Mouse (Mus musculus): ENCODE data around the gene Pttg1. TPM values are rescaled to one million over a fixed set of nuclear protein-coding genes. Genes with fewer than 3 reads are reported as not detected.

Gene Pttg1
- total RNA-seq (2018; cell fraction: chromatin; rRNA removed): 100 to 1,000 TPM in 1 of 26 experiments, 10 to 100 TPM in 25; 11.5 to 134 (median 32.9) TPM
- total RNA-seq (2018; cell fraction: cytosol; rRNA removed): 100 to 1,000 TPM in 13 of 26 experiments, 10 to 100 TPM in 13; 41.4 to 158 (median 88.3) TPM
- total RNA-seq (2018; cell fraction: nucleus; rRNA removed): 100 to 1,000 TPM in 2 of 26 experiments, 10 to 100 TPM in 24; 22.8 to 168 (median 69.9) TPM
- 51.8 to 104 TPM (median 86.0 TPM) in 3 replicates for polyA plus RNA-seq (2018)

DNA sequence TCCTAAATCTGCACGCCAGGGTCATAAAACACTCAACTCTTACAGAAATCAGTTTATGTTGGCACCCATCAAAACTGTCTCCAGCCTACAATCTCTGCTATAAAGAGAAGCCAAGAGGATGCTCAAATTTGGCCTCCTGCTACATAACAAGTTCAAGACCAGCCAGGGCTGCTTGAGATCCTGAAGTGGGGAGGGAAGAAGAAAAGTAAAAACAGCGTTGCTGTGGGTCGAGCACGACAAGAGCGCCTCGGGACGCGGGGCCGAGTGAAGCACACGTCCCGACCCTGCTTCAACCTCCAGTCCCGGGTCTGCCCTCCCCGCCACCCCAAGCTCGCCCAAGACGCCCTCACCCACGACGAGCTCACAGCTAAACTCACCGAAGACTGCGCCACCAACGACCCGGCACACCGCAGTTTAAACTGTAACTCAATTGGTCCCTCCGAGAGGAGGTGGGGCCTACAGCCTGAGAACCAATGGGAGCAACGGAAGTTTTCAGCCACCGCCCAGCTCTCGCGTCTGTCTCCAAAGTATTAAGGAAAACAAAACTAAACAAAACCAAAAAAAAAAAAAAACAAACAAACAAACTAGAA lies at the start of gene Pttg1:
Pttg1 (minus strand) TSS at position 428 of the 590 bp plus-strand sequence.
- peaks cover 8% of the 10 kb centered on the region; the same call in 1 of the 2 replicates for H3K79me2 ChIP-seq (ENCODE audit: inconsistent target)
- H3K27ac ChIP-seq: peak within 1 kb of the TSS; percentile 54
- 10% methylated on average over 26 of the region's 27 CpGs for WGBS (ENCODE audit: missing documents)
- peak within 1 kb of the TSS; percentile 50 for H3K4me3 ChIP-seq (ENCODE audit: inconsistent target)
- peaks cover 31% of the 10 kb centered on the region for H3K36me3 ChIP-seq (ENCODE audit: inconsistent target)

DNA sequence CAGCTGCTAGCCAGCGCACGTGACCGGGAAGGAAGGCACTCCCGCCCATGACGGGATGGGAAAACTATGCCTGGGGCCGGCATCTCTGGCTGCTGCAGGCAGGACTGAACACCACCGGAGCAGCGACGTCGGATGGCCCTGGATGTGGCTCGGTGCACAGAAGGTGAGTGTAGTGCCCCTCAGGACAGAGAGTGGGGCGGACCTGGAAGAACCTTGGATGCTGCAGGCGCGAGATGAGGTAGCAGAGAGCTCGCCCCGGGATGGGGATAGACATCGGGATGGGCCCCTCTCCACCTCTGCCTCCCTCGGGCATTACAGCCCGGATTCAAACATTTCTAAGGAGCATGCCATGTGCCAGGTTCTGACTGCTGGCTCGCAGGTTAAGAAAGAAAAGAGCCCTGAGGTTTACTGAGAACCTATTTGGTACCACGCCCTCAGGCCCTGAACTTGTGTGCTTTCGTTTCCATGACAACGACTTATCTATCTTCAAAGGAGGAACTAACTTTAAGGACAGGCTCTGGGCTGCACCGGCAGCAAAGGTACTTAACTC lies 48.2 kb upstream of the Pttg1 start, which contains the start of gene C1qtnf2:
C1qtnf2 (plus strand) TSS at position 52 of the 550 bp plus-strand sequence.
- Histone ChIP-seq H3K79me2 (ENCODE audit: inconsistent target) (no peaks in the 10 kb centered on the region), H3K36me3 (ENCODE audit: inconsistent target) (no peaks in the 10 kb centered on the region), H3K27ac (no peak within 1 kb of the TSS), H3K4me3 (ENCODE audit: inconsistent target) (no peak within 1 kb of the TSS)
- 11% methylated on average over 24 of the region's 24 CpGs for WGBS (ENCODE audit: missing documents)

DNA sequence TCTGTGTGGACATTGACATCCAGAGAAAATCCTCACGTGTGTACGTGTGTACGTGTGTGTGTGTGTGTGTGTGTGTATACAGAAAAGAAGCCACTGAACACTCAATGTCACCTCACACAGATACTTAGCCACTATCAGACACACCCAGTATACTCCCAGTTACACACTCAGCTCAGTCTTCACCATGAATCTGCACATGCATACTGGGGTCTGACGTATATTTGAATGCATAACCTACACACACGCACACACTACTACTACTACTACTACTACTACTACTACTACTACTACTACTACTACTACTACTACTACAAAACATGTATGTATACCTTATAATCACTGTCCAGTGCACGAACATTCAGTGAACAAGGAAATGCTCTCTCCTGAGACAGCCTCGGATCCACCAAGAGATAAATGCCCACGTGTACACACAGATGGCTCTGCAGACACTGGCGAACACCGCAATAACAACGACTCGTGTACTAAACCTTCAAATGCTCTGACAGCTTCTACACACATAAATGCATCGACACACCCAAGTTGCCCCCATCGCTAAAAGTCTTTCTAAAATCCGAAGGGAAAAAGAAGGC lies 47.7 kb upstream of the Pttg1 start:
- H3K27ac ChIP-seq: no peak overlapping the region
- H3K79me2 ChIP-seq (ENCODE audit: inconsistent target): no peaks in the 10 kb centered on the region
- no peaks in the 10 kb centered on the region for H3K36me3 ChIP-seq (ENCODE audit: inconsistent target)
- H3K4me3 ChIP-seq (ENCODE audit: inconsistent target): no peak overlapping the region
- 68% methylated on average over 15 of the region's 15 CpGs for WGBS (ENCODE audit: missing documents)

DNA sequence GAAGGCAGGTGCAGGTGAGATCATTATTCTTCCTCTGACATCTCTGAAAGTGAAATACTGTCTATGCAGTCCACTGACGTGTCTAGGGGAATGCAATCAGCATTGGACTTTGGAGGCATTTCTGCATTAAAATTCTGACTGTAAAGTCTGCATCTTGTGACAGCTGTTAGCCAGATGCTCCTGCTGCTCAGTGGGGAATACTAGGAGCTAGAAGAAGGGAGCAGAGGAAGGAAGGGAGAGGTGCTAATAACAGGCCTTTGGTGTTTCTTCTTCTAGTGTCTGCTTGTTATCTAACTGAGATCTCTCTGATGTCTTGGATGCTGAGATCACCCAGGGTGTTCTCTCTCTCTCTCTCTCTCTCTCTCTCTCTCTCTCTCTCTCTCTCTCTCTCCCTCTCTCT lies 47.1 kb upstream of the Pttg1 start:
- Histone ChIP-seq H3K27ac (no peak overlapping the region), H3K79me2 (ENCODE audit: inconsistent target) (no peaks in the 10 kb centered on the region), H3K4me3 (ENCODE audit: inconsistent target) (no peak overlapping the region), H3K36me3 (ENCODE audit: inconsistent target) (no peaks in the 10 kb centered on the region)
- WGBS (ENCODE audit: missing documents): 85% methylated on average over 1 of the region's 1 CpGs

DNA sequence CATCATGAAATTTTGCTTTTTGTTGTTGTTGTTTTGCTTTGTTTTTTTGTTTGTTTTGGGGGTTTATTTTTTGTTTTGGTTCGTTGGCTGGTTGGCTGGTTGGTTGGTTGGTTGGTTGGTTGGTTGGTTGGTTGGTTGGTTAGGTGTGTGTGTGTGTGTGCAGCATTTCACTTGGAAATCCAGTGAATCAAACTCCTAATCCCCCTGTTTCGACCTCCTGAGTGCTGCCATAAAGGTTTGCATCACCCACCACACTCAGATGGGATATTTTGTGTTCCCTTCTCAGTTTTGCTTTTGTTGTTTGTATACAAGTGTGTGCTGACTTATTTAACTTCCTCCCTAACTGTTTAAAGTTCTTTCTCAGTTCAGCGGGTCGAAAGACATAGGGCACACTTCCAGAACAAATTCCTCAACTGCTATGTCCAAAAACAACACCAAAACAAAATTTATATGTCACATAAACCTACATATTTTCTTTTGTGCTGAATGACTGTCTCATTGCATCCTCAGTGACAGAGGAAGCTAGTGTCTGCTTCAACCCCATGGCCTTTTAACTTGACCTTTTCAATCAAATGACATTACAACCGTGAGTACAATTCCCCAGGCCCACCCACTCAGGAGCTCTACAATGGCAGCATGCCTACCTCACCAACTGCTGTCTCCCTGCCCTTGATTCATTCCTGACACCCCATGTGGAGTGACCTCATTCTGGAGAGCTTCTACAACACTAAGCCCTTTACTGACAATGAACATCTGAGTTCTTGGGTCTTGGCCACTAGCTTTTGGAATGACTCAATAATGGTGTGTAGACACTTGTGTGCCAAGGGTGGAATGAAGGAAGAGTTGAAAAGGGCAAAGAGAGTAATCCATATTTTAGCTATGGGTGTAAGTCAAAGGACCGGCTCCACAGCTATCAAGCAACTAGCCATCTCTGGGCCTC lies 45.1 kb upstream of the Pttg1 start:
- WGBS (ENCODE audit: missing documents): 91% methylated on average over 6 of the region's 6 CpGs
- no peak overlapping the region for H3K27ac ChIP-seq
- H3K79me2 ChIP-seq (ENCODE audit: inconsistent target): no peaks in the 10 kb centered on the region
- no peaks in the 10 kb centered on the region for H3K36me3 ChIP-seq (ENCODE audit: inconsistent target)
- H3K4me3 ChIP-seq (ENCODE audit: inconsistent target): no peak overlapping the region

DNA sequence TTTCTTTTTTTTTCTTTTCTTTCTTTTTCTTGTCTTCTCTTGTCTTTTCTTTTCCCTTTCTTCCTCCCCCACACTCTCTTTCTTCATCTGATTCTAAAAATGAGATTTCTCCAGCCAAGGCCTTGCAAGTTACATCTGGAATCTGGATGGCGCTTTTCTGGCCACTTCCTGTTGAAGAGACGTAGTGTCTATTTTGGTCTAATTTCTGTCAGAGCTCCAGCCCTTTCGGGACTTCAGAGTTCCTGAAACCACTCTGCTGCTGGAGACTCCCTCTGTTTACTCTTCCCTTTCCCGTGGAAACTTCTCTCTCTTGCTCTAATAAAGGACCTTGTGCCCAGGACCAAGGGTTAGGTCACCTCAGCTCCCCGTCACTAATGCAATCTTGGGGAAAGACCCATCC lies 44.1 kb upstream of the Pttg1 start:
- 20% methylated on average over 5 of the region's 5 CpGs for WGBS (ENCODE audit: missing documents)
- Histone ChIP-seq H3K4me3 (ENCODE audit: inconsistent target) (no peak overlapping the region), H3K79me2 (ENCODE audit: inconsistent target) (no peaks in the 10 kb centered on the region), H3K27ac (no peak overlapping the region), H3K36me3 (ENCODE audit: inconsistent target) (no peaks in the 10 kb centered on the region)

DNA sequence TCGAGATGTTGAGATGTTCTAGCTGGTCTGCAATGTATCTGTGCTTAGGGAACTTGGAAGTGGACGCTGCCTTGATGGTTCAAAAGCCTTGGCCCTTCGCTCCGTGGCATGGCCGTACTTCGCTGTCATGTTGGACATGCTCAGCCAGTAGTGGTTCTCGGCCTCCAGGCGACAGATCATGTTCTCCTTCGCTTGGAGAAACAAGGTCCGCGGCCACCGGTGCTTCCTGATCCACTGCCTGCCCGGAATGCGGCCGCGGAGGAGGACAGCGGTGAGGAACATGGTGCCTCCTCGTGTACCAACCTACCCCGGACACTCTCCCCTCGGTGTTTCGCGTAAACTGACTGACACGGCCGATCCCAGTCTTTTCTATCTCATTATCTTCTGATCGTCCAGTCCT lies 37.2 kb upstream of the Pttg1 start:
- H3K79me2 ChIP-seq (ENCODE audit: inconsistent target): no peaks in the 10 kb centered on the region

DNA sequence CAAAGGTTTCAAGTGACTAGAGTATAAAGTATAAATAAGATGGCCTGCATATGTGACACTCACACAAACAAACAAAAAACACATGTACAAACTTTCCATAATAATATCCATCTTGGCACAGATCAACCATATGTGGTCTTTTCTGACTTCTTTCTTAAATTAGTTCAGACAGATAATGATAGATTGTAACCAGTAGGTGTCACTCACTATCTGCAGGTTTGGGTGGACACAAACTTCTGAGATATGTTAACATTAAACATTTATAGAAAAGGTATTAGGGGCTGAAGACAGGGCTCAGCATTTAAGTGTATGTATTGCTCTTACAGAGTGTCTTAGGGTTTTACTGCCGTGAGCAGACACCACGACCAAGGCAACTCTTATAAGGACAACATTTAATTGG lies 26.2 kb upstream of the Pttg1 start:
- Histone ChIP-seq H3K4me3 (ENCODE audit: inconsistent target) (no peak overlapping the region), H3K27ac (no peak overlapping the region), H3K36me3 (ENCODE audit: inconsistent target) (no peaks in the 10 kb centered on the region), H3K79me2 (ENCODE audit: inconsistent target) (no peaks in the 10 kb centered on the region)
- WGBS (ENCODE audit: missing documents): 74% methylated on average over 2 of the region's 2 CpGs

More for the DNA sequence above, 37.2 kb upstream of the Pttg1 start:
- no peak overlapping the region for H3K27ac ChIP-seq
- H3K36me3 ChIP-seq (ENCODE audit: inconsistent target): no peaks in the 10 kb centered on the region
- no peak overlapping the region for H3K4me3 ChIP-seq (ENCODE audit: inconsistent target)
- 94% methylated on average over 22 of the region's 25 CpGs for WGBS (ENCODE audit: missing documents)

DNA sequence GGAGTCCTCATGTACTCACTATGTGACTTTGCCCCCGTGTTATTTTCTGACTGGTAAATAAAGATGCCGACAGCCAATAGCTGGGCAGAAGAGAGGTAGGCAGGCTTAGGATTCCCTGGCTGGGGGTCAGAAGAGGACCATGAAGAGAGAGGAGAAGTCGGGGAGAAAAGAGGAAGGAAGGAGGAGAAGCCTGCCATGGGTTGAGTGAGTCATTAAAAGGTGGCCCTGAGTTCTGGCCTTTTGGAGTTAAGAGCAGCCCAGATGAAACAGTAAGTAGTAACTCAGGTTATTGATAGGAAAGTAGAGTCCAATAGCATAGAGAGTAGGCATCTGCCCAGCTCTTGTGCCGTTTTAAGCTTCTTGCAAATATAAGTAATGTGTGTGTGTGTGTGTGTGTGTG lies 25.3 kb upstream of the Pttg1 start:
- no peaks in the 10 kb centered on the region for H3K79me2 ChIP-seq (ENCODE audit: inconsistent target)
- H3K36me3 ChIP-seq (ENCODE audit: inconsistent target): peaks cover 8% of the 10 kb centered on the region; the same call in 1 of the 2 replicates
- no peak overlapping the region for H3K27ac ChIP-seq
- 34% methylated on average over 4 of the region's 4 CpGs for WGBS (ENCODE audit: missing documents)
- no peak overlapping the region for H3K4me3 ChIP-seq (ENCODE audit: inconsistent target)

DNA sequence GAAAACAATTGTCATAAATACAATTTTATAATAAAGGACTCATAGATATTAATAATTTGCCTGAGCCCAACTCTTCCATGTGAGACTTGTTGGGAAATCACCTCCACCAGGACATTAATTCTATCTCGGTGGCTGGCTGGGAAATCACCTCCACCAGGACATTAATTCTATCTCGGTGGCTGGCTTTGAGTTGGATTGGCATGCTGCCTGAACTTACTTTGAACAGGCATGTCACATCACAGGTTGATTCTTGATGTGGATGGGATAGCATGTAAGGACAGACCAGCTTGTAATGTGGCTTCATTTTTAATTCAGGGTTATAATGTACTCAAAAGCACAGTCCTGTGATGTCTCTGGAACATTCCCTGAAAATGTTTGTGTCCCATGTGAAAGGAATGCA lies 23.9 kb upstream of the Pttg1 start:
- Histone ChIP-seq H3K79me2 (ENCODE audit: inconsistent target) (no peaks in the 10 kb centered on the region), H3K4me3 (ENCODE audit: inconsistent target) (no peak overlapping the region), H3K27ac (no peak overlapping the region), H3K36me3 (ENCODE audit: inconsistent target) (peaks cover 23% of the 10 kb centered on the region)
- WGBS (ENCODE audit: missing documents): 94% methylated on average over 2 of the region's 2 CpGs

DNA sequence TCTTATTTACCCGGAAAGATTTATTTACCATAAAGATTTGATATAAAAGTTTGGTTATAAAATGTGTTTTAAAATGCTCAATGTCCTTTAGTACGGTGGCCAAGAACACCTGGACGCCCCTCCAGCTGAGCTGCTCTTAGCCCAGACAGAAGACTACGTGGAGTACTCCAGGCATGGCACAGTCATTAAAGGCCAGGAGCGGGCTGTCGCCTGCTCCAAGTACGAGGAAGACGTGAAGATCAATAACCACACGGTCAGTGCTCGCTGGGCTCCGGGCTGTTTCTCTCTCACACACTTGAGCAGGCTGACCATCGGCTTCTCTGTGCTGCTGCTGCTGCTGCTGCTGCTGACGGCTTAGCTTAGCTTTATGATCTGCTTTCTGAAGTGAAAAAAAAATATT lies 17.1 kb upstream of the Pttg1 start:
- Histone ChIP-seq H3K4me3 (ENCODE audit: inconsistent target) (no peak overlapping the region), H3K79me2 (ENCODE audit: inconsistent target) (no peaks in the 10 kb centered on the region), H3K36me3 (ENCODE audit: inconsistent target) (peaks cover 89% of the 10 kb centered on the region), H3K27ac (no peak overlapping the region)
- 93% methylated on average over 13 of the region's 13 CpGs for WGBS (ENCODE audit: missing documents)

DNA sequence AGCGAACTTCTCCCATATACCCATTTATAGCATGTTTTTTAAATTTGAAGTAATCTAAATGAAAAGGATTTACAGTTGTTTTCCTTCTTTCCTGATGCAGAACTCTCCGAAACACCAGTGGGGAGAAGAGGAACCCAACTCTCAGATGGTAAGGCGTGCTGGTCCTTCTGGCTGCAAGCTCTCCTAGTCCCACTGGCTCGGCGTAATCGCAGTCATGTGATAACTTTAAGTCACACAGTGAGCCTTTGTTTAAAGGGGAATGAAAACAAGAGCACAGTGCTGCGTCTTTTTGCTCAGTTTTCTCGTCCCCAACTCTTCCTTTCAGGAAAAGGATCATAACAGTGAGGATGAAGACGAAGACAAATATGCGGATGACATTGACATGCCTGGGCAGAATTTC lies 15.1 kb upstream of the Pttg1 start:
- Histone ChIP-seq H3K79me2 (ENCODE audit: inconsistent target) (peaks cover 11% of the 10 kb centered on the region), H3K36me3 (ENCODE audit: inconsistent target) (peaks cover 94% of the 10 kb centered on the region), H3K4me3 (ENCODE audit: inconsistent target) (no peak overlapping the region), H3K27ac (no peak overlapping the region)
- WGBS (ENCODE audit: missing documents): 94% methylated on average over 10 of the region's 10 CpGs

DNA sequence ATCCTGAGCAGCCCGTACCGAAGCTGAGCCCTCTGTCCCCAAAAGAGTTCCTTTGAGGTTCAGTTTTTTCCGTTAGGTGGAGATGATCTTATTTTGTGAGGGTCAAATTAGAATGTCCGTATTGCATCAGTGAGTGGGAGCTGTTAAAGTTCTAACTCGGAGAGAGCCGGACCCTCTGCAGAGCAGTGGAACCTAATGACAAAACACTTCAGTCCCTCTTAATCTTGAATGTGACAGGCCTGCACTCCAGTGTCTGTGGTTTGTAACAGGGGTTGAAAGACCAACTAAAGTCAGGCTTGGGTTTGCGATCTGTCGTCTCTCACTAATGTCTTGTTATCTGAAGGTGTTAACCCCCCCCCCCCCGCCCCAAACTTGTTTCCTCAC lies 8.0 kb upstream of the Pttg1 start:
- H3K79me2 ChIP-seq (ENCODE audit: inconsistent target): peaks cover 37% of the 10 kb centered on the region
- peaks cover 24% of the 10 kb centered on the region; the same call in 1 of the 2 replicates for H3K36me3 ChIP-seq (ENCODE audit: inconsistent target)
- peak overlapping the region; percentile 42 for H3K27ac ChIP-seq
- 1% methylated on average over 9 of the region's 9 CpGs for WGBS (ENCODE audit: missing documents)
- H3K4me3 ChIP-seq (ENCODE audit: inconsistent target): peak overlapping the region; percentile 87

Data from macrophage (primary cell).